Mouse (Mus musculus): ENCODE results near the gene Zfp146. TPM values are rescaled to one million over a fixed set of nuclear protein-coding genes. Genes with fewer than 3 reads are reported as not detected.

Gene Zfp146
- 6.4 and 14.2 TPM in 2 replicates for polyA plus RNA-seq (2012; rRNA removed; ENCODE audit: low replicate concordance)

GRCm38 (mm10) chr7:30169583-30170282 is at the start of gene Zfp146:
Gene Zfp146 (minus strand): TSS chr7:30169750.

GRCm38 (mm10) chr7:30198481-30198971 is 29.0 kb upstream of the Zfp146 start, which contains the start of gene Capns1:
Gene Capns1 (minus strand): TSS chr7:30198811.

GRCm38 (mm10) chr7:30183879-30184289 is 14.3 kb upstream of the Zfp146 start, which contains the start of gene Cox7a1:
Gene Cox7a1 (plus strand): TSS chr7:30184144.

GRCm38 (mm10) chr7:30121308-30122187 is 48.0 kb downstream of the Zfp146 start, which contains the start of gene Zfp382:
Gene Zfp382 (plus strand): TSS chr7:30121942.

Other genes starting within 250 kb of the Zfp146 start
- 4.8 and 10.8 TPM in 2 replicates for gene Zfp74, start 215.7 kb downstream of the Zfp146 start, polyA plus RNA-seq (2012; rRNA removed; ENCODE audit: low replicate concordance)
- 2.8 and 4.7 TPM in 2 replicates for gene Zfp568, start 185.8 kb downstream of the Zfp146 start, polyA plus RNA-seq (2012; rRNA removed; ENCODE audit: low replicate concordance)
- gene Zfp14, start 118.4 kb downstream of the Zfp146 start, polyA plus RNA-seq (2012; rRNA removed; ENCODE audit: low replicate concordance), result 1.4 and 5.3 TPM in 2 replicates
- gene Zfp82, start 96.8 kb downstream of the Zfp146 start, polyA plus RNA-seq (2012; rRNA removed; ENCODE audit: low replicate concordance), result 0.48 and 0.73 TPM in 2 replicates
- 0.10 TPM in 1 of 2 replicates, not detected in the other for gene Gm26920, start 79.3 kb downstream of the Zfp146 start, polyA plus RNA-seq (2012; rRNA removed; ENCODE audit: low replicate concordance)
- gene Zfp566, start 79.2 kb downstream of the Zfp146 start, polyA plus RNA-seq (2012; rRNA removed; ENCODE audit: low replicate concordance), result 1.7 and 3.5 TPM in 2 replicates
- 12.3 and 36.1 TPM in 2 replicates for gene Zfp260, start 75.0 kb downstream of the Zfp146 start, polyA plus RNA-seq (2012; rRNA removed; ENCODE audit: low replicate concordance)
- 0.66 and 1.5 TPM in 2 replicates for gene Zfp382, start 47.8 kb downstream of the Zfp146 start, polyA plus RNA-seq (2012; rRNA removed; ENCODE audit: low replicate concordance)
- 13.9 and 170 TPM in 2 replicates for gene Cox7a1, start 14.4 kb upstream of the Zfp146 start, polyA plus RNA-seq (2012; rRNA removed; ENCODE audit: low replicate concordance)
- gene Capns1, start 29.1 kb upstream of the Zfp146 start, polyA plus RNA-seq (2012; rRNA removed; ENCODE audit: low replicate concordance), result 1,198 and 1,715 TPM in 2 replicates
- 97.3 and 98.9 TPM in 2 replicates for gene Polr2i, start 62.2 kb upstream of the Zfp146 start, polyA plus RNA-seq (2012; rRNA removed; ENCODE audit: low replicate concordance)
- gene Tbcb, start 62.5 kb upstream of the Zfp146 start, polyA plus RNA-seq (2012; rRNA removed; ENCODE audit: low replicate concordance), result 33.0 and 33.5 TPM in 2 replicates
- gene Ovol3, start 66.0 kb upstream of the Zfp146 start, polyA plus RNA-seq (2012; rRNA removed; ENCODE audit: low replicate concordance), result not detected in 2 replicates
- 0.72 and 1.5 TPM in 2 replicates for gene Thap8, start 110.3 kb upstream of the Zfp146 start, polyA plus RNA-seq (2012; rRNA removed; ENCODE audit: low replicate concordance)
- gene Wdr62, start 110.7 kb upstream of the Zfp146 start, polyA plus RNA-seq (2012; rRNA removed; ENCODE audit: low replicate concordance), result 34.0 and 37.0 TPM in 2 replicates
- gene Clip3, start 122.0 kb upstream of the Zfp146 start, polyA plus RNA-seq (2012; rRNA removed; ENCODE audit: low replicate concordance), result 21.3 and 27.3 TPM in 2 replicates
- 159 and 218 TPM in 2 replicates for gene Alkbh6, start 139.0 kb upstream of the Zfp146 start, polyA plus RNA-seq (2012; rRNA removed; ENCODE audit: low replicate concordance)
- 58.8 and 76.8 TPM in 2 replicates for gene Syne4, start 145.1 kb upstream of the Zfp146 start, polyA plus RNA-seq (2012; rRNA removed; ENCODE audit: low replicate concordance)
- gene E130208F15Rik, start 152.0 kb upstream of the Zfp146 start, polyA plus RNA-seq (2012; rRNA removed; ENCODE audit: low replicate concordance), result 0.52 and 2.0 TPM in 2 replicates
- 18.7 and 40.8 TPM in 2 replicates for gene Sdhaf1, start 154.1 kb upstream of the Zfp146 start, polyA plus RNA-seq (2012; rRNA removed; ENCODE audit: low replicate concordance)
- gene Lrfn3, start 193.0 kb upstream of the Zfp146 start, polyA plus RNA-seq (2012; rRNA removed; ENCODE audit: low replicate concordance), result 6.3 and 9.1 TPM in 2 replicates
- gene Tyrobp, start 244.0 kb upstream of the Zfp146 start, polyA plus RNA-seq (2012; rRNA removed; ENCODE audit: low replicate concordance), result 324 and 410 TPM in 2 replicates

Data from mammary gland, adult 2 months (tissue).